Mouse (Mus musculus) kidney, embryonic 16.5 days (tissue): ENCODE measurements around the gene Zfp771. TPM values are rescaled to one million over a fixed set of nuclear protein-coding genes. Genes with fewer than 3 reads are reported as not detected.
A peak's percentile ranks its signal among the peaks of the same experiment; 100 is the strongest.
"Not testable (repeated sequence)": the region's sequence is repeated elsewhere in the genome, so short reads cannot be mapped to it uniquely, and the experiment has no call there.

Experiments used
- ATAC-seq: fragments of 200-750 bp; cut with Nextera tagmentation; 2 replicates; pipeline ENCODE4 v1.8.0; 2017; ENCODE audit warnings: moderate TSS enrichment; ENCODE audit not compliant: low FRiP score, low TSS enrichment
- H3K27ac ChIP-seq: fragments of 300-500 bp; sonication (generic); 2 replicates; pipeline ENCODE4 v1.5.1; 2014; ENCODE audit warnings: low read length
- H3K27me3 ChIP-seq: fragments of 300-500 bp; sonication (generic); 2 replicates; pipeline ENCODE4 v1.6.1; 2014; ENCODE audit warnings: low read length, control low read depth, mixed read lengths; ENCODE audit not compliant: insufficient read depth
- H3K36me3 ChIP-seq: fragments of 300-500 bp; sonication (generic); 2 replicates; pipeline ENCODE4 v1.6.1; 2014; ENCODE audit warnings: low read length, control low read depth, mixed read lengths; ENCODE audit not compliant: insufficient read depth
- H3K4me1 ChIP-seq: fragments of 300-500 bp; sonication (generic); 2 replicates; pipeline ENCODE4 v1.6.1; 2014; ENCODE audit warnings: low read length, control low read depth, mixed read lengths; ENCODE audit not compliant: insufficient read depth
- H3K4me2 ChIP-seq: fragments of 300-500 bp; sonication (generic); replicated peaks from 2 replicates; pipeline ENCODE4 v1.6.1; 2014; ENCODE audit warnings: low read depth, low read length
- H3K4me3 ChIP-seq: fragments of 300-500 bp; sonication (generic); 2 replicates; pipeline ENCODE4 v1.5.1; 2014; ENCODE audit warnings: mild to moderate bottlenecking, low read length
- H3K9ac ChIP-seq: fragments of 300-500 bp; sonication (generic); replicated peaks from 2 replicates; pipeline ENCODE4 v1.6.1; 2014; ENCODE audit warnings: low read length
- H3K9me3 ChIP-seq: fragments of 300-500 bp; sonication (generic); 2 replicates; pipeline ENCODE4 v1.6.1; 2016; ENCODE audit warnings: low read length, control low read depth
- WGBS: fragments of 180-500 bp; shearing (Covaris S2); extraction: QIAGEN DNeasy Blood & Tissue Kit; methylation state at CpG from one replicate; pipeline ENCODE4 v1.1.7; 2014; 5-methylcytosine and 5-hydroxymethylcytosine counted together
- polyA plus RNA-seq: library from polyadenylated mRNA; unstranded; fragments of >200 nt; fragmentation: Nextera tagmentation; extraction: Ambion mirVana; gene quantifications from 2 replicates; pipeline ENCODE4 v1.2.1, GENCODE M21; 2015

The Zfp771 gene
- polyA plus RNA-seq, 1 experiment from 2014 or later, result 64.3 TPM

DNA sequence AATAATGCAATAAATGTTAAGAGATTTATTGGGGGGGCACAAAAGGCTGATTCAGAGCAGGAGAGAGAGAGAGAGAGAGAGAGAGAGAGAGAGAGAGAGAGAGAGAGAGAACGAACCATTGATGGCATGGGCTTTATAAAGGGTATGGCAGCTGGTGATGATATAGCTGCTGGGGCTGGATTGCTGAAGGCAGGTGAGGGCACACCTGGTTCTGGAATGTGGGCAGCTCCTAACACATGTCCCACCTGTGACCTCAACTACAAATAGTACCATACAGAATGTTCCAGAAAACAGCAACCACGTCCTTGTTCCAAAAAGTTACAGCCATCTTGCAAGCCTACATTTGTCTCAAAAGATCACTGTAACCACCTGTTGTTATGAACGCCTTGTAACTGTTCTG is 12.7 kb upstream of the Zfp771 start:
- no peak for ATAC-seq
- no peaks in the 10 kb centered on the region for H3K9me3 ChIP-seq
- H3K9ac ChIP-seq, result peak overlapping the region; percentile 97
- H3K27ac ChIP-seq, result peak overlapping the region; percentile 99; the same call in 1 of the 2 replicates
- peaks cover 24% of the 10 kb centered on the region for H3K36me3 ChIP-seq
- H3K4me3 ChIP-seq, result peak overlapping the region; percentile 98
- peak overlapping the region; percentile 77 for H3K4me2 ChIP-seq
- no peaks in the 10 kb centered on the region for H3K27me3 ChIP-seq
- WGBS, result 43% methylated on average over 3 of the region's 3 CpGs
- peaks cover 31% of the 10 kb centered on the region for H3K4me1 ChIP-seq

DNA sequence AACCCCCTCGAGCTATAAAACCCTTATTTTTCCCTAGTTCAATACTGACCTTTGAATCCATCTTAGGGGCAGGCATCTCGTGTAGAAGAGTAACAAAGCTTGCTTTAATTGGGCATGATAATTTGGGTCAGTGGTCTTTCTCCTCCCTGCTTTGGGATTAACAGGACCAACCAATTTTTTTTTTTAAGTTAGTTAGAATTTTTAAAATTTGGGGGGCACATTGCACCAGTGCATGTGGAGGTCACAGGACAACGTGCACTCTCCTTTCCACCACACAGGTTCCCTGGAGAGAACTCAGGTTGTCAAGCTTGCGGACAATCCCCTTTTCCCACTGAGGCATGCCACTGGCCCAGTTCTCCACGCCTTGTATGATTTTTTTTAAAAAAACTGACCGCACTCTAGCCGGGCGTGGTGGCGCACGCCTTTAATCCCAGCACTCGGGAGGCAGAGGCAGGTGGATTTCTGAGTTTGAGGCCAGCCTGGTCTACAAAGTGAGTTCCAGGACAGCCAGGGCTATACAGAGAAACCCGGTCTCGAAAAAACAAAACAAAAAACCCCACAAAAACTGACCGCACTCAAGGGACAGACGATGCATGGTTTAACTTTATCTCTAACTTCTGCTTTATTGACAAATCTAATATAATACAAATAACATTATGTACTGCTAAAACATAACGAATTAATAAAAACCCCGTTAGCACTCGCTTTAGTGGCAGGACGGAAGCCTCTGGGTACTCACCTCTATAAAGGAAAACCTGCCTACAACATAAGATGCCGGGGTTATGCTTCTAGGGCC is 12.1 kb upstream of the Zfp771 start:
- H3K4me2 ChIP-seq, result peak overlapping the region; percentile 77
- peak overlapping the region; percentile 99 for H3K27ac ChIP-seq
- no peak for ATAC-seq

DNA sequence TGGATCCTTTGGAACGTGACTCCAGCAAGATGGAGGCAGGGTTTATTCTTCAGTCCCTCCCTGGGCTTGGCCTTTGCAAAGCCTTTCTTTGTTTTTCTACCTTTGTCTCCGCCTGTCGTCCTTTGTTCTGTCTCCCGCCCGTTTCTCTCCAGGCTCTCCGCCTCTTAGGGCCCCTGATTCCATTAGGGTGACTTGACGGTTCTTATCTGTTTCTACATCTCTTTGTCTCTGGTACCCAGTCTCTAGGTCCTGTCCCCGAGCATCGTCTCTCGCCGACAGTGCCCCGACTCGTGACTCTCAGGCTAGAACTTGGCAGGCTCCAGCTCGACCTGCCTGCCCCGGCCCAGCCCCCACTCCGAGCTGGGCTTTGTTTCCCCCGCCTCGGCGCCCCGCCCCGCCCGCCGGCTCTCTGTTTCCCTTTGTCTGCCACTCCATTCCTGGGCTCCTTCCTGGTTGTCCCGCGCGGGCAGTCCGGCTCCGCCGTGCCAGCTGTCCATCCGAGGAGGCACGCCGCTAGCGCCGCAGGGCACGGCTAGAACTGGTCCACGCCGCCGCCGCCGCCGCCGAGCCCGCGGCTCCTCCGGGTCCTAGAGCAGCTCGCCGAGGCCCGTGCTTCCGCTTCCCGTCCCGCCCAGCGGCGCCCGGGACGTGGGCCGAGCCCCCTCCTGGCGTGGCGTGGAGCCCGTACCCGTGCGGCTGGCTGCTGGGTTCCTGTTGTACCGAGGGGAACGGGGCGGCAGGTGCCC is 11.3 kb upstream of the Zfp771 start, which contains the start of the genes Zfp553 and Sept1:
Gene Zfp553 (plus strand): TSS at position 440 of the 746 bp plus-strand sequence.
Gene Sept1 (minus strand): TSS at position 509 of the 746 bp plus-strand sequence.
- WGBS, result under 1% methylated on average over 63 of the region's 64 CpGs

More for the DNA sequence above, 12.1 kb upstream of the Zfp771 start:
- no peaks in the 10 kb centered on the region for H3K9me3 ChIP-seq
- peaks cover 30% of the 10 kb centered on the region for H3K36me3 ChIP-seq
- no peaks in the 10 kb centered on the region for H3K27me3 ChIP-seq
- peak overlapping the region; percentile 98 for H3K4me3 ChIP-seq
- WGBS, result 4% methylated on average over 20 of the region's 20 CpGs
- peak overlapping the region; percentile 97 for H3K9ac ChIP-seq
- H3K4me1 ChIP-seq, result peaks cover 31% of the 10 kb centered on the region

GRCm38 (mm10) chr7:127233368-127233749 is 10.7 kb upstream of the Zfp771 start:
- H3K27me3 ChIP-seq, result no peaks in the 10 kb centered on the region
- H3K4me2 ChIP-seq, result peak overlapping the region; percentile 77
- WGBS, result under 1% methylated on average over 27 of the region's 27 CpGs
- peaks cover 31% of the 10 kb centered on the region for H3K4me1 ChIP-seq
- H3K27ac ChIP-seq, result peak overlapping the region; percentile 99
- peaks cover 43% of the 10 kb centered on the region for H3K36me3 ChIP-seq
- peak; percentile 70 for ATAC-seq
- H3K9ac ChIP-seq, result peak overlapping the region; percentile 97
- H3K9me3 ChIP-seq, result no peaks in the 10 kb centered on the region
- peak overlapping the region; percentile 98 for H3K4me3 ChIP-seq

More for the DNA sequence above, 11.3 kb upstream of the Zfp771 start, which contains the start of the genes Zfp553 and Sept1:
- ATAC-seq, result peak; percentile 92
- H3K4me3 ChIP-seq, result peak within 1 kb of the TSS; percentile 98
- H3K4me2 ChIP-seq, result peak within 1 kb of the TSS; percentile 77
- peaks cover 38% of the 10 kb centered on the region for H3K36me3 ChIP-seq
- H3K4me1 ChIP-seq, result peaks cover 31% of the 10 kb centered on the region
- H3K9me3 ChIP-seq, result no peaks in the 10 kb centered on the region
- H3K27ac ChIP-seq, result peak within 1 kb of the TSS; percentile 99
- H3K9ac ChIP-seq, result peak within 1 kb of the TSS; percentile 97
- no peaks in the 10 kb centered on the region for H3K27me3 ChIP-seq

- Histone ChIP-seq H3K9ac (peak overlapping the region; percentile 97), H3K9me3 (no peaks in the 10 kb centered on the region), H3K36me3 (peaks cover 47% of the 10 kb centered on the region), H3K4me3 (peak overlapping the region; percentile 98), H3K27me3 (no peaks in the 10 kb centered on the region), H3K27ac (peak overlapping the region; percentile 99), H3K4me2 (peak overlapping the region; percentile 77), H3K4me1 (peaks cover 31% of the 10 kb centered on the region)
- 2% methylated on average over 9 of the region's 9 CpGs for WGBS
- no peak for ATAC-seq
Measured at GRCm38 (mm10) chr7:127233765-127234164, 10.3 kb upstream of the Zfp771 start.

DNA sequence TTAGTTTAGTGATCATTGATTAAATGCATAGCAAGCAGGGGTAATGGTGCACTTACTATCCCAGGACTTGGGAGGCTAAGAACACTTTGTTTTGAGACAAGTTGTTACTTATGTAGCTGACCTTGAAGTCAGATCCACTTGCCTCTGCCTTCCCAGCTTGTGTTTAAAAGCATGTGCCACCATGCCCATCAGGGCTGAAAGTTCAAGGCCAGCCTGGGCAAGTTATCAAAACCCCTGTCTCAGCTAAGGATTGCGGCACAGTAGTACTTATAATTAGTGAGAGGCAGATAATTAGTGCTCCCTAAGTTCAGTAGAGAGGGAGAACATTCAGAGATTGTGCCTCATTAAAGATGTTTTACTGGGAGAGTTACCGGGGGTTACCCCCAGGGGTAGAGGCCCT is 9.3 kb upstream of the Zfp771 start:
- Histone ChIP-seq H3K9ac (no peak overlapping the region), H3K4me3 (no peak overlapping the region), H3K9me3 (no peaks in the 10 kb centered on the region), H3K4me2 (peak overlapping the region; percentile 77; the same call in 1 of the 2 replicates), H3K27ac (no peak overlapping the region), H3K27me3 (no peaks in the 10 kb centered on the region), H3K36me3 (peaks cover 46% of the 10 kb centered on the region), H3K4me1 (peaks cover 31% of the 10 kb centered on the region)
- no peak for ATAC-seq
- WGBS, result 89% methylated on average over 2 of the region's 2 CpGs

DNA sequence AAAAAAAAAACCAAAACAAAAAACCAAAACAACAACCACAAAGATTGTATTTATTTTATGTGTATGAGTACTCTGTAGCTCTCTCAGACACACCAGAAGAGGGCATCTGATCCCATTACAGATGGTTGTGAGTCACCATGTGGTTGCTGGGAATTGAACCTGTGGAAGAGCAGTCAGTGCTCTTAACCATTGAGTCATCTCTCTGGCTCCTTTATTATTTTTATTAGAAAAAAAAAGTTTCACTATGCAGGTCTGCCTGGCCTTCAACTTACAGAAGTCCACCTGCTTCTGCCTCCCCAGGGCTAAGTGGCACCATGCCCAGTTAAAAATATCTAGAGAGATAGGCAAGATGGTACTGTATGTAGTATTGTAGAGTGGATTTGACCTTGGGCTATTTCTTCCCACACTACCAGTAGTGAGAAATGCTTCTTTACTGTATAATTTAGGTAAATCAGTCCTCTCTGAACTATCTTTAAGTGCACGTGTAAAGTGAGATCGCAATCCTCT is 660 bp upstream of the Zfp771 start:
- H3K4me1 ChIP-seq, result peaks cover 17% of the 10 kb centered on the region
- ATAC-seq, result no peak
- WGBS, result 35% methylated on average over 2 of the region's 2 CpGs

DNA sequence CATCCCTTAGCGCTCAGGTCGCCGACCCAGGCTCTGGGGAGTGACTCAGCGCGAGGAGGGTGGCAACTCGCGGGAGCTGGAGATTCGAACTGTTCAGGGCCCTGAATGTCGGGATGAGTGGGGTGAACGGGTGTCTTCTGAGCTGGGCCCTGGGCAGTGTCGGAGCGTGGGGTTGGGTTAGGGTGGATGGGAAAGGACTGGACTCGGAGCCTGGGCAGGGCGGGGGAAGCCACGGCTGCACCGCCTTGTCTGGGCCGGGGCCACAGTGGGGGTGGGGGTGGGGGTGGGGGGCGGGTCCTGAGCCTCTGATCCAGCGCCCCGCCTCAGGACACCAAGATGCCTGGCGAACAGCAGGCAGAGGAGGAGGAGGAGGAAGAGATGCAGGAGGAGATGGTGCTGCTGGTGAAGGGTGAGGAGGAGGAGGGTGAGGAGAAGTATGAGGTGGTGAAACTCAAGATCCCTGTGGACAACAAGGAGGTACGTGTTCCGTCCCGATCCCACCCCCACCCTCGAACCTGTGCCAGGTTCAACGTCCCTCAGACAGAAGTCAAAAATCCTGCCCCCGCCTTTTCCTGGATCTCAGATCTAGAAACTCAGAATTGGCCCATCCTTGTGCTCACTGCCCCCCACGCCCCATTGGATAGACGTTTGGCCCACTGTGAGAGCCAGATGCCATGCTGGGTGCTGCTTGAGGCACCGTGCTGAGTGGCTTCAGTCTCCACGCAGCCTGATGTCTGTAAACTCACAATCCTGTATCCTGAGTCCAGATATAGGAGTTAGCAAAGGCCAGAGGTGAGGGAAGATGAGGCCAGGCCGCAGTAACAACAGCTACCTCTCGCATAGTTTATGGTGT is 810 bp downstream of the Zfp771 start:
- Histone ChIP-seq H3K9me3 (no peaks in the 10 kb centered on the region), H3K27ac (peak overlapping the region; percentile 95), H3K4me3 (peak overlapping the region; percentile 80), H3K27me3 (no peaks in the 10 kb centered on the region), H3K9ac (peak overlapping the region; percentile 96), H3K4me2 (peak overlapping the region; percentile 72), H3K4me1 (peaks cover 17% of the 10 kb centered on the region), H3K36me3 (peaks cover 10% of the 10 kb centered on the region; the same call in 1 of the 2 replicates)
- peak; percentile 88 for ATAC-seq
- WGBS, result 7% methylated on average over 32 of the region's 33 CpGs

More for the DNA sequence above, 660 bp upstream of the Zfp771 start:
- Histone ChIP-seq H3K27ac (peak overlapping the region; percentile 95), H3K4me3 (peak overlapping the region; percentile 80), H3K27me3 (no peaks in the 10 kb centered on the region), H3K36me3 (peaks cover 10% of the 10 kb centered on the region), H3K9ac (peak overlapping the region; percentile 96), H3K4me2 (peak overlapping the region; percentile 72), H3K9me3 (no peaks in the 10 kb centered on the region)

GRCm38 (mm10) chr7:127250511-127250910 is 6.4 kb downstream of the Zfp771 start:
- ATAC-seq, H3K9me3 ChIP-seq, H3K4me3 ChIP-seq, H3K4me2 ChIP-seq, H3K27ac ChIP-seq, H3K27me3 ChIP-seq, H3K9ac ChIP-seq: not testable (repeated sequence)
- WGBS, result 87% methylated on average over 8 of the region's 8 CpGs
- peaks cover 25% of the 10 kb centered on the region for H3K36me3 ChIP-seq
- peaks cover 11% of the 10 kb centered on the region for H3K4me1 ChIP-seq
